Mouse (Mus musculus) MEL (cell line): ENCODE measurements at regions not wholly inside any gene's neighbourhood (a gene's known extent, or its start where the extent isn't known, plus 50 kb on each side); places are given as distances from the start of the nearest gene placed in this dataset.

Experiments
- DNase-seq: peaks from one replicate; pipeline ENCODE4 v3.0.0; 2011; ENCODE audit warnings: low read depth, low spot score
- H3K27ac ChIP-seq: 2 replicates; pipeline ENCODE4 v1.5.1; 2012; ENCODE audit warnings: low read depth, mild to moderate bottlenecking, control low read depth, low read length, moderate library complexity; ENCODE audit not compliant: control insufficient read depth
- H3K27me3 ChIP-seq, 2 experiments: fragments of 150-350 bp in 1 of 2; sonication (generic) in 1 of 2; 2 replicates each; pipeline ENCODE4 v1.6.1; 2012; ENCODE audit warnings: low read length in 2 of 2, mild to moderate bottlenecking in 2 of 2, improper control_type of control experiment in 1 of 2, moderate library complexity in 1 of 2; ENCODE audit not compliant: insufficient read depth in 2 of 2, control insufficient read depth in 1 of 2
- H3K36me3 ChIP-seq, 2 experiments: 2 replicates each; pipeline ENCODE4 v1.6.1; 2012 to 2014; ENCODE audit warnings: low read length in 2 of 2, improper control_type of control experiment in 1 of 2, inconsistent platforms in 1 of 2, mild to moderate bottlenecking in 1 of 2; ENCODE audit not compliant: insufficient read depth in 2 of 2, control insufficient read depth in 1 of 2
- H3K4me1 ChIP-seq, 2 experiments: fragments of 150-350 bp in 1 of 2; sonication (generic) in 1 of 2; 2 replicates each; pipeline ENCODE4 v1.6.1; 2012; ENCODE audit warnings: low read length in 2 of 2, improper control_type of control experiment in 1 of 2, mild to moderate bottlenecking in 1 of 2; ENCODE audit not compliant: insufficient read depth in 2 of 2, control insufficient read depth in 1 of 2
- H3K4me3 ChIP-seq, 2 experiments: fragments of 150-350 bp in 1 of 2; sonication (generic) in 1 of 2; 2 replicates each; pipeline ENCODE4 v1.5.1; 2012; ENCODE audit warnings: low read depth in 2 of 2, low read length in 2 of 2, mild to moderate bottlenecking in 2 of 2, moderate library complexity in 2 of 2, control low read depth in 1 of 2, improper control_type of control experiment in 1 of 2; ENCODE audit not compliant: control insufficient read depth in 1 of 2, insufficient read depth in 1 of 2
- H3K79me2 ChIP-seq: 2 replicates; pipeline ENCODE4 v1.6.1; 2012; ENCODE audit warnings: mild to moderate bottlenecking, low read length, moderate library complexity; ENCODE audit not compliant: control insufficient read depth, poor library complexity, insufficient read depth
- H3K9ac ChIP-seq: 2 replicates; pipeline ENCODE4 v1.6.1; 2012; ENCODE audit warnings: low read depth, mild to moderate bottlenecking, control low read depth, low read length, moderate library complexity; ENCODE audit not compliant: control insufficient read depth, poor library complexity, severe bottlenecking
- H3K9me3 ChIP-seq: fragments of 150-350 bp; sonication (generic); replicated peaks from 2 replicates; pipeline ENCODE4 v1.6.1; 2012; ENCODE audit warnings: mild to moderate bottlenecking, low read length, improper control_type of control experiment, moderate library complexity; ENCODE audit not compliant: insufficient read depth
- KAT2A ChIP-seq: conservative IDR thresholded peaks from 2 replicates; pipeline ENCODE4 v1.6.1; 2012; ENCODE audit warnings: low read depth, low read length, improper control_type of control experiment, inconsistent platforms
- MEF2A ChIP-seq: IDR thresholded peaks from 2 replicates; pipeline ENCODE4 v1.6.1; 2014; ENCODE audit warnings: low read depth, mild to moderate bottlenecking, inconsistent platforms, low read length, improper control_type of control experiment; ENCODE audit not compliant: poor library complexity, insufficient replicate concordance, severe bottlenecking; ENCODE audit errors: extremely low read depth
- MYB ChIP-seq: IDR thresholded peaks from 2 replicates; pipeline ENCODE4 v1.6.1; 2011; ENCODE audit warnings: mild to moderate bottlenecking, low read depth, low read length, improper control_type of control experiment
- SIN3A ChIP-seq: IDR thresholded peaks from 2 replicates; pipeline ENCODE4 v1.6.1; 2012; ENCODE audit warnings: low read length, improper control_type of control experiment, inconsistent platforms
- TCF12 ChIP-seq: IDR thresholded peaks from 2 replicates; pipeline ENCODE4 v1.6.1; 2014; ENCODE audit warnings: low read depth, mild to moderate bottlenecking, inconsistent platforms, low read length, improper control_type of control experiment, moderate library complexity

DNA sequence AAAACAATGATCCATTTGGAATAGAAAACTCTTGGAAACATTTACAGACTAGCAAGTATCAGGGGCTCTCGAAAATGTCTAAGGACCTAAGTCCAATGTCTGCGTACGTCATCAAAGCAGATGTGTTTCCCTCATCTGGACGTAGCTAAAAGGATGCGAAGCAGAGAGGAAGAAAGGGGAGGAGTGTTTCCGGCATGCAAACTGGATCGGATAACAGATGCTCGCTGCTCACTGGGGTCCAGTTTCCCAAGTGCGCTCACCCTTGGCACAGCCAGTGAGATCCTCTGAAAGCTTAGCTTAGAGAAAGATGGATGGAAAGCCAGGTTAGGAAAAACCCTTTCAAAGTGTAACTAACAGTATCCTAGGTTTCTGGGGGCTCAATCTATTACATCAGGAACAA is 198.7 kb downstream of the Epha4 start:
- no peak overlapping the region for H3K27ac ChIP-seq
- H3K79me2 ChIP-seq: no peaks in the 10 kb centered on the region
- no peak for DNase-seq
- TF ChIP-seq KAT2A (no peak), MEF2A (no peak), TCF12 (no peak), SIN3A (no peak), MYB (no peak)
- H3K4me1 ChIP-seq: no peaks in the 10 kb centered on the region
- no peaks in the 10 kb centered on the region for H3K27me3 ChIP-seq
- H3K9me3 ChIP-seq: no peaks in the 10 kb centered on the region
- H3K36me3 ChIP-seq: no peaks in the 10 kb centered on the region
- H3K9ac ChIP-seq: no peak overlapping the region
- no peak overlapping the region for H3K4me3 ChIP-seq
